Comparison of ENCODE assay signal across 23 mouse cellular contexts in the genomic region with DNA sequence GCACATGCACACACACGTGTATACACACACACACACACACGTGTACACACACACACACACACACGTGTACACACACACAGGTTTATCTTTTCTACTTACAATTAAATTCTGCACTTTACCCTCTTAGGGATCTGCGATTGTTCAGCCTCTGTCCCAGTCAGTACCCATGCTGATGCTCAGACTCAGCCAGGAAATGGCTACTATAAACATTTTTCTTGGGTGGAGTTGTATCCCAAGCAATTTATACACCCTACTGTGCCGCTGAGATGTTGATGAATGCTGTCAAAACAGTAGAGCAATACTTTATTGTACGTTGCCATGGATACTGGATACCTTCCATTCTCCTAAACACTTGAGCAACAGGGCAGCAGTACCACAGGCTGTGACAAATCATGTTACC. TPM values are rescaled to one million over a fixed set of nuclear protein-coding genes. Genes with fewer than 3 reads are reported as not detected.
DNase-seq lines count a peak whose midpoint lies in the region; ATAC-seq lines count a peak whose summit lies in the region.
"Had no signal": no experiment of that assay in that cellular context is flagged by ENCODE, and none has a peak within 500 bp of the region (broad histone marks: within the 10 kb centered on the region; RNA-seq: fewer than 3 reads in every experiment).

No protein-coding gene starts in this region.

- no peak overlapping the region for H3K4me3 ChIP-seq in forebrain, embryonic 14.5 days (ENCODE audit: low read depth, low read length)
- H3K4me3 ChIP-seq in forebrain, embryonic 11.5 days (ENCODE audit: low read depth, low read length) = no peak overlapping the region
- no peak overlapping the region for H3K4me3 ChIP-seq in lung, embryonic 16.5 days (ENCODE audit: low read length)
- H3K4me3 ChIP-seq in midbrain, embryonic 15.5 days = no peak overlapping the region
- no peak overlapping the region for H3K4me3 ChIP-seq in midbrain, embryonic 16.5 days (ENCODE audit: low read depth, low read length)
- H3K4me3 ChIP-seq: heart, embryonic 15.5 days; hindbrain, embryonic 13.5 days; limb, embryonic 12.5 days; midbrain, embryonic 12.5 days had no signal

- DNase-seq in forebrain, embryonic 14.5 days (ENCODE audit: low spot score) = peak; percentile 10
- no peak for DNase-seq in forebrain, embryonic 11.5 days (ENCODE audit: low spot score)
- no peak for DNase-seq in lung, adult 18-20 months
- no peak for DNase-seq in right cerebral cortex, postnatal 14 days
- DNase-seq: adrenal gland, postnatal 10 days; cerebellum, adult 11 months; cerebellum, adult 9-10 months; cerebellum, postnatal 36 days; kidney, adult 8-10 months; kidney, postnatal 14 days; spleen, adult 18-20 months; thymus, postnatal 14 days had no signal

- H3K36me3 ChIP-seq in forebrain, embryonic 14.5 days (ENCODE audit: control insufficient read depth, insufficient read depth, low read length) = peaks cover 60% of the 10 kb centered on the region
- peaks cover 10% of the 10 kb centered on the region; the same call in 1 of the 2 replicates for H3K36me3 ChIP-seq in forebrain, embryonic 11.5 days (ENCODE audit: control insufficient read depth, insufficient read depth, low read length)
- H3K36me3 ChIP-seq in lung, embryonic 16.5 days (ENCODE audit: control insufficient read depth, insufficient read depth, low read length) = peaks cover 28% of the 10 kb centered on the region
- peaks cover 13% of the 10 kb centered on the region; the same call in 1 of the 2 replicates for H3K36me3 ChIP-seq in midbrain, embryonic 15.5 days (replicated peaks)
- H3K36me3 ChIP-seq in midbrain, embryonic 16.5 days (ENCODE audit: control insufficient read depth, insufficient read depth, low read length) = peaks cover 10% of the 10 kb centered on the region

- 86% methylated on average over 6 of the region's 6 CpGs for WGBS in forebrain, embryonic 14.5 days
- 85% methylated on average over 6 of the region's 6 CpGs for WGBS in forebrain, embryonic 11.5 days
- WGBS in lung, embryonic 16.5 days = 68% methylated on average over 6 of the region's 6 CpGs
- 87% methylated on average over 6 of the region's 6 CpGs for WGBS in midbrain, embryonic 15.5 days
- WGBS in midbrain, embryonic 16.5 days = 88% methylated on average over 6 of the region's 6 CpGs

- no peaks in the 10 kb centered on the region for H3K4me1 ChIP-seq in forebrain, embryonic 14.5 days (ENCODE audit: control insufficient read depth, insufficient read depth, low read length)
- H3K4me1 ChIP-seq in forebrain, embryonic 11.5 days (replicated peaks; ENCODE audit: control insufficient read depth, insufficient read depth, low read length) = no peaks in the 10 kb centered on the region
- H3K4me1 ChIP-seq in lung, embryonic 16.5 days (replicated peaks; ENCODE audit: control insufficient read depth, insufficient read depth, low read length) = no peaks in the 10 kb centered on the region
- H3K4me1 ChIP-seq in midbrain, embryonic 15.5 days = no peaks in the 10 kb centered on the region
- H3K4me1 ChIP-seq in midbrain, embryonic 16.5 days (ENCODE audit: control insufficient read depth, insufficient read depth, low read length) = no peaks in the 10 kb centered on the region
- H3K4me1 ChIP-seq: heart, embryonic 15.5 days; hindbrain, embryonic 13.5 days; limb, embryonic 12.5 days; midbrain, embryonic 12.5 days had no signal

- H3K4me2 ChIP-seq in forebrain, embryonic 14.5 days (ENCODE audit: low read length) = no peak overlapping the region
- H3K4me2 ChIP-seq in forebrain, embryonic 11.5 days (ENCODE audit: low read depth, low read length, severe bottlenecking) = no peak overlapping the region
- no peak overlapping the region for H3K4me2 ChIP-seq in lung, embryonic 16.5 days (ENCODE audit: low read depth, low read length)
- no peak overlapping the region for H3K4me2 ChIP-seq in midbrain, embryonic 15.5 days
- no peak overlapping the region for H3K4me2 ChIP-seq in midbrain, embryonic 16.5 days (ENCODE audit: low read length)
- H3K4me2 ChIP-seq: heart, embryonic 15.5 days; hindbrain, embryonic 13.5 days; limb, embryonic 12.5 days; midbrain, embryonic 12.5 days had no signal

- no peaks in the 10 kb centered on the region for H3K9me3 ChIP-seq in forebrain, embryonic 14.5 days (replicated peaks; ENCODE audit: control insufficient read depth, low read length)
- no peaks in the 10 kb centered on the region for H3K9me3 ChIP-seq in forebrain, embryonic 11.5 days (ENCODE audit: control insufficient read depth, low read length)
- no peaks in the 10 kb centered on the region for H3K9me3 ChIP-seq in lung, embryonic 16.5 days (ENCODE audit: control insufficient read depth, low read length)
- H3K9me3 ChIP-seq in midbrain, embryonic 15.5 days = no peaks in the 10 kb centered on the region
- H3K9me3 ChIP-seq in midbrain, embryonic 16.5 days (replicated peaks; ENCODE audit: control insufficient read depth, low read length, poor library complexity, severe bottlenecking) = no peaks in the 10 kb centered on the region
- H3K9me3 ChIP-seq: G1E; heart, embryonic 15.5 days; hindbrain, embryonic 13.5 days; limb, embryonic 12.5 days; midbrain, embryonic 12.5 days had no signal

- ATAC-seq in forebrain, embryonic 14.5 days = no peak
- no peak for ATAC-seq in forebrain, embryonic 11.5 days (replicated peaks; ENCODE audit: low FRiP score)
- ATAC-seq in lung, embryonic 16.5 days (ENCODE audit: low read depth) = peak; percentile 36; the same call in 1 of the 2 replicates
- ATAC-seq in midbrain, embryonic 15.5 days (replicated peaks) = 0 out of 2 replicates have a peak, but pooled peaks have one; percentile 27
- ATAC-seq in midbrain, embryonic 16.5 days = no peak
- ATAC-seq: forebrain, embryonic 16.5 days; intestine, embryonic 16.5 days; Patski had no signal

- H3K27ac ChIP-seq in forebrain, embryonic 14.5 days (ENCODE audit: low read depth, low read length) = no peak overlapping the region
- no peak overlapping the region for H3K27ac ChIP-seq in forebrain, embryonic 11.5 days (ENCODE audit: low read depth, low read length)
- no peak overlapping the region for H3K27ac ChIP-seq in lung, embryonic 16.5 days (ENCODE audit: low read length)
- H3K27ac ChIP-seq in midbrain, embryonic 15.5 days = no peak overlapping the region
- no peak overlapping the region for H3K27ac ChIP-seq in midbrain, embryonic 16.5 days (ENCODE audit: low read length)
- H3K27ac ChIP-seq: heart, embryonic 15.5 days; hindbrain, embryonic 13.5 days; limb, embryonic 12.5 days; midbrain, embryonic 12.5 days had no signal

- no peak overlapping the region for H3K9ac ChIP-seq in forebrain, embryonic 14.5 days (ENCODE audit: low read length)
- H3K9ac ChIP-seq in forebrain, embryonic 11.5 days (ENCODE audit: low read length) = no peak overlapping the region
- H3K9ac ChIP-seq in lung, embryonic 16.5 days (ENCODE audit: low read length) = no peak overlapping the region
- H3K9ac ChIP-seq in midbrain, embryonic 15.5 days = no peak overlapping the region
- no peak overlapping the region for H3K9ac ChIP-seq in midbrain, embryonic 16.5 days (ENCODE audit: low read depth, low read length)
- H3K9ac ChIP-seq: heart, embryonic 15.5 days; hindbrain, embryonic 13.5 days; limb, embryonic 12.5 days; midbrain, embryonic 12.5 days had no signal

- H3K27me3 ChIP-seq in forebrain, embryonic 14.5 days (replicated peaks; ENCODE audit: control insufficient read depth, insufficient read depth, low read length) = no peaks in the 10 kb centered on the region
- H3K27me3 ChIP-seq in forebrain, embryonic 11.5 days (ENCODE audit: control insufficient read depth, insufficient read depth, low read length) = no peaks in the 10 kb centered on the region
- no peaks in the 10 kb centered on the region for H3K27me3 ChIP-seq in lung, embryonic 16.5 days (ENCODE audit: control insufficient read depth, insufficient read depth, low read depth, low read length)
- no peaks in the 10 kb centered on the region for H3K27me3 ChIP-seq in midbrain, embryonic 15.5 days (replicated peaks)
- no peaks in the 10 kb centered on the region for H3K27me3 ChIP-seq in midbrain, embryonic 16.5 days (ENCODE audit: control insufficient read depth, insufficient read depth, low read depth, low read length)
- H3K27me3 ChIP-seq: heart, embryonic 15.5 days; hindbrain, embryonic 13.5 days; limb, embryonic 12.5 days; midbrain, embryonic 12.5 days; Patski had no signal

RNA-seq across cellular contexts. Expression of a gene that starts 9.7 kb away (rescaled TPM):
- polyA plus RNA-seq in forebrain, embryonic 14.5 days (2014; fragmentation: Nextera tagmentation; extraction: Ambion mirVana) = 17.0 and 29.0 TPM in 2 replicates
- 51.8 and 55.5 TPM in 2 replicates for polyA plus RNA-seq in forebrain, embryonic 11.5 days (2014; fragmentation: Nextera tagmentation; extraction: Ambion mirVana)
- 66.7 and 73.6 TPM in 2 replicates for polyA plus RNA-seq in lung, embryonic 16.5 days (2015; fragmentation: Nextera tagmentation; extraction: Ambion mirVana)
- 8.6 TPM in 2 replicates for polyA plus RNA-seq in midbrain, embryonic 15.5 days (2015; fragmentation: Nextera tagmentation; extraction: Ambion mirVana)
- polyA plus RNA-seq in midbrain, embryonic 16.5 days (2015; fragmentation: Nextera tagmentation; extraction: Ambion mirVana) = 7.5 and 8.8 TPM in 2 replicates

RNA-seq across cellular contexts. Expression of a gene that starts 18.2 kb away (rescaled TPM):
- 170 and 176 TPM in 2 replicates for polyA plus RNA-seq in forebrain, embryonic 14.5 days (2014; fragmentation: Nextera tagmentation; extraction: Ambion mirVana)
- 193 and 209 TPM in 2 replicates for polyA plus RNA-seq in forebrain, embryonic 11.5 days (2014; fragmentation: Nextera tagmentation; extraction: Ambion mirVana)
- polyA plus RNA-seq in lung, embryonic 16.5 days (2015; fragmentation: Nextera tagmentation; extraction: Ambion mirVana) = 169 and 171 TPM in 2 replicates
- polyA plus RNA-seq in midbrain, embryonic 15.5 days (2015; fragmentation: Nextera tagmentation; extraction: Ambion mirVana) = 165 and 170 TPM in 2 replicates
- 184 and 185 TPM in 2 replicates for polyA plus RNA-seq in midbrain, embryonic 16.5 days (2015; fragmentation: Nextera tagmentation; extraction: Ambion mirVana)

RNA-seq across cellular contexts. Expression of a gene that starts 52.0 kb away (rescaled TPM):
- polyA plus RNA-seq in forebrain, embryonic 14.5 days (2014; fragmentation: Nextera tagmentation; extraction: Ambion mirVana) = 107 and 137 TPM in 2 replicates
- polyA plus RNA-seq in forebrain, embryonic 11.5 days (2014; fragmentation: Nextera tagmentation; extraction: Ambion mirVana) = 103 and 116 TPM in 2 replicates
- polyA plus RNA-seq in lung, embryonic 16.5 days (2015; fragmentation: Nextera tagmentation; extraction: Ambion mirVana) = 68.6 and 74.9 TPM in 2 replicates
- 113 and 125 TPM in 2 replicates for polyA plus RNA-seq in midbrain, embryonic 15.5 days (2015; fragmentation: Nextera tagmentation; extraction: Ambion mirVana)
- 141 and 153 TPM in 2 replicates for polyA plus RNA-seq in midbrain, embryonic 16.5 days (2015; fragmentation: Nextera tagmentation; extraction: Ambion mirVana)

Comparison
In these comparisons a context has a peak if more than half of its experiments do, and no peak if none do; other contexts are left out.
1. ATAC-seq: peak in lung, embryonic 16.5 days (single experiment) and midbrain, embryonic 15.5 days (single experiment); none in forebrain, embryonic 14.5 days (single experiment), forebrain, embryonic 11.5 days (single experiment) and midbrain, embryonic 16.5 days (single experiment).